In the genomic region with DNA sequence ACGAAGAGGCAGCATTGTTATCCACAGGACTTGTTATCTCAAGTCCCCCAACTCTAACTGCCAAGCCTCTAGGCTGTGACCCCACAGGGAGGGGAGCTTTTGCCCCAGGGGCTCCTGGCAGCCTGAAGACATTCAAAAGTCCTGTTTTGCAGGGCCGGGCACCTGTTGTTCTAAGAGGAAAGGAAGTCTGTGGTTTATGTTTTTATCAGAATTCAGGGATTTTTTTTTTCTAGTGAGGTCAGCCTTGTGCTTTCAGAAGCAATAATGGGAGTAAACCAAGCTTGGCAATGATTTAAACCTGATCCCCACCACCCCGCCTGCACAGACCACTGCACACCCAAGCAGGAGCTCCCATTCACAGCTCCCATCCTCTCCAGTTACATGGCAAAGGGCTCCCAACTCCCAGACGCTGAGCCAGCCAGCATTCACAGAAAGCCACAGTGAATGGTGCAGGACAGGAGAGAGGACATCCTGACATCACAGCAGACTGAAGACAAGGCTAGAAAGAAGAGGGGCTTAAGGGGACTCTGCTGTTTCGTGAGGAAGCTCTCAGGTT, we compare ENCODE assay signal across 9 mouse cellular contexts. TPM values are rescaled to one million over a fixed set of nuclear protein-coding genes. Genes with fewer than 3 reads are reported as not detected.
DNase-seq lines count a peak whose midpoint lies in the region; ATAC-seq and TF ChIP-seq lines count a peak whose summit lies in the region.
"Had no signal": no experiment of that assay in that cellular context is flagged by ENCODE, and none has a peak within 500 bp of the region (broad histone marks: within the 10 kb centered on the region; RNA-seq: fewer than 3 reads in every experiment).

No protein-coding gene starts in this region.

- no peak overlapping the region for H3K4me3 ChIP-seq in forebrain, embryonic 14.5 days (ENCODE audit: low read depth, low read length)
- H3K4me3 ChIP-seq in forebrain, embryonic 15.5 days, result no peak overlapping the region
- no peak overlapping the region for H3K4me3 ChIP-seq in intestine, embryonic 15.5 days (replicated peaks)
- H3K4me3 ChIP-seq in intestine, postnatal 0 days (ENCODE audit: low read depth, low read length), result no peak overlapping the region
- peak overlapping the region; percentile 33 for H3K4me3 ChIP-seq in E14TG2a.4 (replicated peaks; ENCODE audit: low read length)
- no peak overlapping the region for H3K4me3 ChIP-seq in embryonic fibroblast, embryonic 13.5 days (ENCODE audit: insufficient read depth, low read length)

- H3K27me3 ChIP-seq in forebrain, embryonic 14.5 days (replicated peaks; ENCODE audit: control insufficient read depth, insufficient read depth, low read length), result no peaks in the 10 kb centered on the region
- no peaks in the 10 kb centered on the region for H3K27me3 ChIP-seq in forebrain, embryonic 15.5 days
- H3K27me3 ChIP-seq in intestine, embryonic 15.5 days (replicated peaks), result no peaks in the 10 kb centered on the region
- H3K27me3 ChIP-seq in intestine, postnatal 0 days (replicated peaks; ENCODE audit: control insufficient read depth, insufficient read depth, low read length), result no peaks in the 10 kb centered on the region
- H3K27me3 ChIP-seq in E14TG2a.4 (ENCODE audit: insufficient read depth, low read length), result no peaks in the 10 kb centered on the region

- H3K27ac ChIP-seq in forebrain, embryonic 14.5 days (ENCODE audit: low read depth, low read length), result no peak overlapping the region
- H3K27ac ChIP-seq in forebrain, embryonic 15.5 days (replicated peaks), result no peak overlapping the region
- peak overlapping the region; percentile 22; the same call in 1 of the 2 replicates for H3K27ac ChIP-seq in intestine, embryonic 15.5 days
- no peak overlapping the region for H3K27ac ChIP-seq in intestine, postnatal 0 days (ENCODE audit: low read depth, low read length)
- H3K27ac ChIP-seq in embryonic fibroblast, embryonic 13.5 days (ENCODE audit: insufficient read depth, low read length), result 0 out of 2 replicates have a peak overlapping the region, but pooled peaks have one; percentile 10

- H3K9me3 ChIP-seq in forebrain, embryonic 14.5 days (replicated peaks; ENCODE audit: control insufficient read depth, low read length), result no peaks in the 10 kb centered on the region
- H3K9me3 ChIP-seq in forebrain, embryonic 15.5 days, result no peaks in the 10 kb centered on the region
- no peaks in the 10 kb centered on the region for H3K9me3 ChIP-seq in intestine, embryonic 15.5 days
- no peaks in the 10 kb centered on the region for H3K9me3 ChIP-seq in intestine, postnatal 0 days (ENCODE audit: control insufficient read depth)
- no peaks in the 10 kb centered on the region for H3K9me3 ChIP-seq in E14TG2a.4 (ENCODE audit: low read length)

- DNase-seq in forebrain, embryonic 14.5 days (ENCODE audit: low spot score), result no peak
- DNase-seq in thymus, adult 18-20 months, result no peak
- DNase-seq in cerebellum, adult 11 months, result no peak

- TF ChIP-seq POLR2A in embryonic fibroblast, embryonic 13.5 days (IDR thresholded peaks at IDR 0.05; ENCODE audit: low read depth, low read length), result no peak

- ATAC-seq in forebrain, embryonic 14.5 days, result no peak
- no peak for ATAC-seq in forebrain, embryonic 15.5 days (replicated peaks)
- ATAC-seq in intestine, embryonic 15.5 days, result no peak
- ATAC-seq in intestine, postnatal 0 days, result no peak
- ATAC-seq: inflammation-experienced regulatory T-cells, adult 6 months had no signal

- peaks cover 11% of the 10 kb centered on the region for H3K4me1 ChIP-seq in forebrain, embryonic 14.5 days (ENCODE audit: control insufficient read depth, insufficient read depth, low read length)
- peaks cover 22% of the 10 kb centered on the region for H3K4me1 ChIP-seq in forebrain, embryonic 15.5 days
- peaks cover 46% of the 10 kb centered on the region for H3K4me1 ChIP-seq in intestine, embryonic 15.5 days (replicated peaks)
- H3K4me1 ChIP-seq in intestine, postnatal 0 days (replicated peaks; ENCODE audit: control insufficient read depth, insufficient read depth, low read length), result no peaks in the 10 kb centered on the region
- peaks cover 99% of the 10 kb centered on the region for H3K4me1 ChIP-seq in E14TG2a.4 (replicated peaks; ENCODE audit: low read depth, low read length)
- H3K4me1 ChIP-seq in embryonic fibroblast, embryonic 13.5 days (ENCODE audit: control insufficient read depth, insufficient read depth, low read length), result peaks cover 23% of the 10 kb centered on the region

- no peaks in the 10 kb centered on the region for H3K36me3 ChIP-seq in forebrain, embryonic 14.5 days (ENCODE audit: control insufficient read depth, insufficient read depth, low read length)
- H3K36me3 ChIP-seq in forebrain, embryonic 15.5 days, result no peaks in the 10 kb centered on the region
- no peaks in the 10 kb centered on the region for H3K36me3 ChIP-seq in intestine, embryonic 15.5 days
- H3K36me3 ChIP-seq in intestine, postnatal 0 days (ENCODE audit: control insufficient read depth, insufficient read depth), result no peaks in the 10 kb centered on the region
- H3K36me3 ChIP-seq in E14TG2a.4 (ENCODE audit: insufficient read depth, low read length), result peaks cover 5% of the 10 kb centered on the region; the same call in 1 of the 2 replicates

- 0 out of 2 replicates have a peak overlapping the region, but pooled peaks have one; percentile 10 for H3K9ac ChIP-seq in forebrain, embryonic 14.5 days (ENCODE audit: low read length)
- H3K9ac ChIP-seq in forebrain, embryonic 15.5 days (replicated peaks), result no peak overlapping the region
- H3K9ac ChIP-seq in intestine, embryonic 15.5 days, result no peak overlapping the region
- H3K9ac ChIP-seq in intestine, postnatal 0 days (ENCODE audit: low read depth, low read length), result no peak overlapping the region

- 22% methylated on average over 5 of the region's 5 CpGs for WGBS in forebrain, embryonic 14.5 days
- 14% methylated on average over 5 of the region's 5 CpGs for WGBS in forebrain, embryonic 15.5 days
- 29% methylated on average over 5 of the region's 5 CpGs for WGBS in intestine, embryonic 15.5 days
- WGBS in intestine, postnatal 0 days, result 38% methylated on average over 5 of the region's 5 CpGs

- H3K4me2 ChIP-seq in forebrain, embryonic 14.5 days (ENCODE audit: low read length), result no peak overlapping the region
- H3K4me2 ChIP-seq in forebrain, embryonic 15.5 days (replicated peaks), result no peak overlapping the region
- no peak overlapping the region; the same call in 1 of the 2 replicates for H3K4me2 ChIP-seq in intestine, embryonic 15.5 days (replicated peaks)
- H3K4me2 ChIP-seq in intestine, postnatal 0 days (replicated peaks; ENCODE audit: low read depth), result no peak overlapping the region

- TF ChIP-seq CTCF in intestine, postnatal 0 days (IDR thresholded peaks at IDR 0.05; ENCODE audit: low read depth), result no peak
- no peak for TF ChIP-seq CTCF in E14TG2a.4 (conservative IDR thresholded peaks at IDR 0.05; ENCODE audit: low read length)
- no peak for TF ChIP-seq CTCF in embryonic fibroblast, embryonic 13.5 days (IDR thresholded peaks at IDR 0.05; ENCODE audit: borderline replicate concordance, insufficient read depth, low read length)

RNA-seq across cellular contexts. Expression of gene Tcf7l1, which starts 40.1 kb away (rescaled TPM):
- 6.8 and 6.9 TPM in 2 replicates for polyA plus RNA-seq in forebrain, embryonic 14.5 days (2014; fragmentation: Nextera tagmentation; extraction: Ambion mirVana)
- 6.2 and 6.9 TPM in 2 replicates for polyA plus RNA-seq in forebrain, embryonic 15.5 days (2015; fragmentation: Nextera tagmentation; extraction: Ambion mirVana)
- 15.0 and 16.2 TPM in 2 replicates for polyA plus RNA-seq in intestine, embryonic 15.5 days (2015; fragmentation: Nextera tagmentation; extraction: Ambion mirVana)
- polyA plus RNA-seq in intestine, postnatal 0 days (2015; fragmentation: Nextera tagmentation; extraction: Ambion mirVana), result 6.6 and 6.8 TPM in 2 replicates
- 34.0 and 54.0 TPM in 2 replicates for polyA plus RNA-seq in embryonic fibroblast, embryonic 13.5 days (2011; ENCODE audit: insufficient read length, low read depth, missing spikeins)

Comparison
In these comparisons a context has a peak if more than half of its experiments do, and no peak if none do; other contexts are left out.
1. H3K27ac ChIP-seq: peak in intestine, embryonic 15.5 days (single experiment) and embryonic fibroblast, embryonic 13.5 days (single experiment); none in forebrain, embryonic 14.5 days (single experiment), forebrain, embryonic 15.5 days (single experiment) and intestine, postnatal 0 days (single experiment).